Mouse (Mus musculus) large intestine, adult 2 months (tissue): ENCODE data around the gene Dapk1. TPM values are rescaled to one million over a fixed set of nuclear protein-coding genes. Genes with fewer than 3 reads are reported as not detected.

Experiments
- DNase-seq: peaks from one replicate; pipeline ENCODE4 v3.0.0-alpha.2; 2012; ENCODE audit warnings: low read depth, low spot score
- WGBS: fragments of 180-500 bp; shearing (Covaris S2); methylation state at CpG from one replicate; pipeline ENCODE4 v1.1.7; 2018; 5-methylcytosine and 5-hydroxymethylcytosine counted together
- polyA plus RNA-seq: library from polyadenylated mRNA; depleted of rRNA; stranded (reverse); fragments of >200 nt; gene quantifications from 2 replicates; pipeline ENCODE4 v1.2.3, GENCODE M21; 2012; rRNA removed

Dapk1 gene
- polyA plus RNA-seq, 1 experiment: 7.8 TPM

- DNase-seq: no peak
- 85% methylated on average over 13 of the region's 13 CpGs for WGBS
These were observed 155.5 kb downstream of the Dapk1 start for GRCm38 (mm10) chr13:60757292-60757691.

GRCm38 (mm10) chr13:60759136-60759535 is 157.4 kb downstream of the Dapk1 start:
- no peak for DNase-seq
- WGBS: 47% methylated on average over 6 of the region's 6 CpGs

GRCm38 (mm10) chr13:60760392-60760791 is 158.6 kb downstream of the Dapk1 start:
- DNase-seq: no peak
- WGBS: 86% methylated on average over 12 of the region's 12 CpGs

- DNase-seq: no peak
- 95% methylated on average over 17 of the region's 17 CpGs for WGBS
These were observed 159.4 kb downstream of the Dapk1 start for GRCm38 (mm10) chr13:60761161-60761560.

GRCm38 (mm10) chr13:60780534-60780933 is 178.8 kb downstream of the Dapk1 start:
- WGBS: 70% methylated on average over 3 of the region's 3 CpGs

GRCm38 (mm10) chr13:60783301-60783700 is 181.6 kb downstream of the Dapk1 start:
- 81% methylated on average over 7 of the region's 7 CpGs for WGBS
- no peak for DNase-seq

More at GRCm38 (mm10) chr13:60780534-60780933, 178.8 kb downstream of the Dapk1 start:
- DNase-seq: no peak

GRCm38 (mm10) chr13:60786264-60786663 is 184.5 kb downstream of the Dapk1 start, which contains the start of gene BC051665:
Gene BC051665, minus strand, starts transcription at chr13:60786364.
- no peak for DNase-seq

GRCm38 (mm10) chr13:60789466-60789865 is 187.7 kb downstream of the Dapk1 start:
- DNase-seq: no peak
- 64% methylated on average over 1 of the region's 1 CpGs for WGBS

GRCm38 (mm10) chr13:60802749-60803148 is 201.0 kb downstream of the Dapk1 start, which contains the start of gene Ctsll3:
Gene Ctsll3, minus strand, starts transcription at chr13:60802849.
- WGBS: 58% methylated on average over 1 of the region's 1 CpGs
- DNase-seq: no peak

GRCm38 (mm10) chr13:60809690-60810089 is 207.9 kb downstream of the Dapk1 start:
- WGBS: 46% methylated on average over 2 of the region's 2 CpGs

GRCm38 (mm10) chr13:60812768-60813167 is 211.0 kb downstream of the Dapk1 start:
- DNase-seq: no peak
- 48% methylated on average over 6 of the region's 6 CpGs for WGBS

More at GRCm38 (mm10) chr13:60809690-60810089, 207.9 kb downstream of the Dapk1 start:
- DNase-seq: no peak

Other genes starting within 250 kb of the Dapk1 start
- not detected in 2 replicates for gene BC051665, start 184.4 kb downstream of the Dapk1 start, polyA plus RNA-seq
- gene Ctsll3, start 200.9 kb downstream of the Dapk1 start, polyA plus RNA-seq: not detected in 2 replicates